Mouse (Mus musculus): ENCODE results near the gene Havcr1.
"Not testable (repeated sequence)": the region's sequence is repeated elsewhere in the genome, so short reads cannot be mapped to it uniquely, and the experiment has no call there.

The Havcr1 gene

DNA sequence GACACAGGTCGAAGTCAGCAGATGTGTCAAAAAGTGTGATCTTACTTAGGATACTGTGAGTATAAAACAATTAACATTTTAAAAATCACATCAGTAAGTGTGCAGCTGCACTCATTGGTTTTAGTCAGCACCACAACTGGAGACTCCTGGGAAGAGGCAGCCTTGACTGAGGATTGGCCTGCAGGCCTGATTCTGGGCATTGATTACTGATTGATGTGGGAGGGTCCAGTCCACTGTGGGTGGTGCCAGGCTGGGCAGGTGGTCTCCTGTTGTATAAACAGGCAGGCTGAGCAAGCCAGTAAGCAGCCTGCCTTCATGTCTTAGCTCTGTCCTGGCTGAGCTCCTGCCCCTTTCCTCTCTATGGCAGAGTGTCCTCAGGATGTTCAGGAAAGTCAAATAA is at the start of gene Havcr1:
Havcr1 (plus strand) TSS at position 5 of the 400 bp plus-strand sequence.
- not testable (repeated sequence) for DNase-seq

DNA sequence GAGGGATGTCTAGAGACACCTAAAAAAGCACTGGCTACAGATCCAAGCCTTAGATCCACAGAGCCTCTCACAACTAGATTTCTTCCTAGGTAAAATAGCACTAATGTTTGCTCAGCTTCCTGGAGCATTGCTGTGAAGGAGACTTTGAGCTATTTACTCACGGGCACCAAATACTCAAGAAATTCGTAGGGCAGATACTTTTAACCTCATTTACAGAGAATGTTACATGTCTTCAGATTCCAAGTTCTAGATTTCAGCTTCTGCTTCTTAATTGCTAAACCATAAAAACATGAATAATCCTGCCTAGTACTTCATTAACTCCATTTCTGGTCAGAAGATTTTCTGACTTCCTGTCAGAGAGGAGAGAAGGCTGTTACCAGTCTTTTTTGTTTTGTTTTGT is 44.7 kb upstream of the Havcr1 start:
- no peak for DNase-seq

DNA sequence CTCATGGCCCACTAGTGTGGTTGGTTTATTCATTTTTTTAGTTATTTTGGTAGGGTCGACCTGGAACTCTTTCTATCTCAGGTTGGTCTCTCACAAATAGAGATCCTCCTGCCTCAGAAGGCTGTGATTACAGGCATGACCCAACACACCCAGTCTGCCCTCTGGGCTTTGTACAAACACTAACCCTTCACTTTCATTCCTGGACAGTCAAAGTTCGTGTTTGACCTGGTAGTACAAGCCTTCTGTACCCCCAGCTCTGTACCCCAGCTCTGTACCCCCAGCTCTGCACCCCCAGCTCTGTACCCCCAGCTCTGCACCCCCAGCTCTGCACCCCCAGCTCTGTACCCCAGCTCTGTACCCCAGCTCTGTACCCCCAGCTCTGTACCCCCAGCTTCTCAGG is 39.0 kb upstream of the Havcr1 start:
- DNase-seq, result not testable (repeated sequence)

DNA sequence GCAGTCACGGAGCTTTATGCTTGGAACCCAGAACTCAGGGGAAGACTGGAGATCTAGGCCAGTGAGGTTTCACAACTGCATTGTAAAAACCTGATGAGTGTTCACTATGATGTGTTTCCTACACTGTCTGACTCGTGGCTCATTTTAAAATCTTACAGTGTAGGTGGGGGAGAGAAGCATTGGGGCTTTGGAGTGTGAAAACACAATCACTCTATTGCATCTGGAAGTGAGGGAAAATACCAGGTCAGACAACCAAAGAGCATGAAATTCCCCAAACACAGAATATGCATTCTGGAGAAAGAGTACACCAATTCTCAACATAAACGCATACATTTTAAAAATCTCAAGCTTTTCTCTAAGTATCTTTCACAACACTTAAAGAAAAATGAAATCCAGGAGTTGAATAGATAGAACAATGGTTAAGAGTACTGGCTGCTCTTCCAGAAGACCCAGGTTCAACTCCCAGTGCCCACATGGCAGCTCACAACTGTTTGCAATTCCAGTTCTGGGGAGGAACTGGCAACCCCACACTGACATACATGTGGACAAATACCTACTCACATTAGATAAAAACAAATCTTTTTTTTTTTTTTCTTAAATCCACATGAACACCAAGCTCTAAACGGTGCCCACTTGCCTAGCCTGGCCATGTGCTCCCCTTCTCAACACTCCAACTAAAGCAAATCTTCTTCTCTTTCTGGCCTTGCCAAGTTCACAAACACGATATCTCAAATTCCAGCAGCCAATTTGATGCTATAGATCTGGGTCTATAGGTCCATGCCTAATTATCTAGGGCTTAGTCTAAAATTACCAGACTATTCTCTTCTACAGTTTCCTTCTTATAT is 37.2 kb upstream of the Havcr1 start:
- DNase-seq, result no peak

- no peak for DNase-seq
Measured at GRCm38 (mm10) chr11:46698278-46698655, 36.6 kb upstream of the Havcr1 start.

DNA sequence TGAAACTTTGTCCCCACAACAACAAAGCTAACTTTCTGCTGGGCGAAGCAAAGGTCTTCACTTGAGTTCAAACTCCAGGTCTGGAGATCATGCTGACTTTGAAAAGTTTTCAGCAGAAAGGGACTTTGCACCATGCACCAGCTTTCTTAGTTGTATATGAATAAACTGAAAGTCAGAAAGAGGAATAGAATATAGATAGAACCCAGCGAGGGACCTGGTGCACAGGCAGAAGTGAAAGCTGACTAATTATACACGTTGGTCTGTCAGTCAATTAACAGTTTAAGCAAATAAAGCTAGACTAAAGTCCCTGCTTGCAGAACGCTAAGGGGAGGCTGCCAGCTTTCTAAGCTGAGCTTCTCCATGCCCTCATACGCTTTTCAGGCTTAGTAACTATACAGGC is 36.0 kb upstream of the Havcr1 start:
- DNase-seq, result no peak

GRCm38 (mm10) chr11:46706664-46707356 is 28.1 kb upstream of the Havcr1 start, which contains the start of gene Timd2:
TSS of gene Timd2 (minus strand) at chr11:46707061.
- DNase-seq, result no peak

DNA sequence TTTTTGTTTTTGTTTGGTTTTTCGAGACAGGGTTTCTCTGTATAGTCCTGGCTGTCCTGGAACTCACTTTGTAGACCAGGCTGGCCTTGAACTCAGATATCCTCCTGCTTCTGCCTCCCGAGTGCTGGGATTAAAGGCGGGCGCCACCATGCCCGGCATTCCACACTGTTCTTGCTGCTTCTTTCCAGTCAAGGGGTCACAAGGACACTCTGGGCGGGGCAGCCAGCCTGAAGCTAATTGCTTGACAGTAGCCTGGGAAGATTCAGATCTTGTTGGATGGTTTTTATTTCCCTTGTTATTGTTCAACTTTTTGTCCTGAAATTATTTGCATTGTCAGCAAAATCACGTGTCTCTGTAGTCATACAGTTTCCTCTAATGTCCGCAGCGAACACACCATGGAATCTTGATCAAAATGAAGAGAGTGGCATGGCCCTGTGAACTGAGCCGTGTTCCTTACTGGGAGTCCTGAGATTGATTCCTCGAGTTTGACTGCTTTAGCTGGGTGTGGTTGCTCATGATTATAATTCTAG is 3.3 kb upstream of the Havcr1 start:
- no peak for DNase-seq

GRCm38 (mm10) chr11:46733242-46733789 is 1.6 kb upstream of the Havcr1 start:
- DNase-seq, result peak; percentile 26

DNA sequence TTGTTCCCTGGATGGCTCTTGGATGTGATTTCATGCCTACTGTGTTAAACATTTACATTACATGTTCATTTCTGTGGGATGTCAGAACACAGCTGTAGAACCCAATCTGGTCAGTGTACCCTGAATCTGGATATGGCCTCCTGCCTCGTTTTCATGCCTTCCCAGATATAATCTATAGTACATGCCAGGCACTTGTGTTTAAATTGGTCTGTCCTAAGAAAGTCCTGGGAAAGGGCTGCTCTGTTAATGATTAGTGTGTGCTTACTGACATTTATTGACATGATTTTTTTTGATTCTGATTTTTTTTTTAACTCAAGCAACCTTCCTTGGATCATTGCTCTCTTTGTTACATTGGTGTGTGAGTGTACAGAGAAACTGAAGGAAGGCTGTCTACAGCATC is 263 bp upstream of the Havcr1 start:
- DNase-seq, result no peak

GRCm38 (mm10) chr11:46739501-46739900 is 4.6 kb downstream of the Havcr1 start:
- no peak for DNase-seq

DNA sequence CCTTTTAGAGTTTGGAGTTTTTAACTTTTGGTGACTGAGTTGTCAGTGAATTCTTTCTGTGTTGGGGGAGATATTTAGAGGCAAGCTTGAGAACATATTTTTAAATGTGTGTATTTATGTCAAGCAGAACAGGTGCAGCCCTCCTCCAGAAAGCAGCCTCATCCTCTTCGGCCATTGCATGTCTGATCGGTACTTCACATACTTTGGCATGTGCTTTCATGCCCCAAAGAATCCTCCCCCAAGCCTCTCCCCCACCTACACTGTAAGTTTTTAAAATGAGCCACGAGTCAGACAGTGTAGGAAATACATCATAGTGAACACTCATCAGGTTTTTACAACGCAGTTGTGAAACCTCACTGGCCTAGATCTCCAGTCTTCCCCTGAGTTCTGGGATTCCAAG is 6.0 kb downstream of the Havcr1 start:
- DNase-seq, result no peak

DNA sequence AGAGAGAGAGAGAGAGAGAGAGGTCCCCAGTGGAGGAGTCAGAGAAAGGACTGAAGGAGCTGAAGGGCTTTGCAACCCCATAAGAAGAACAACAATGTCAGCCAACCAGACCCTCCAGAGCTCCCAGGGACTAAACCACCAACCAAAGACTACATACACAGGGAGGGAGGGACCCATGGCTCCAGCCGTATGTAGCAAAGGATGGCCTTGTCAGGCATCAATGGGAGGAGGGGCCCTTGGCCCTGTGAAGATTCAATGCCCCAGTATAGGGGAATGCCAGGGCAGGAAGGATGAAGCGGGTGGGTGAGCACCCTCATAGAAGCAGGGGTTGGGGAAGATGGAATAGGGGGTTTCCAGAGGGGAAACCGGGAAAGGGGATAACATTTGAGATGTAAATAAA is 6.8 kb downstream of the Havcr1 start:
- no peak for DNase-seq

GRCm38 (mm10) chr11:46747996-46748395 is 13.1 kb downstream of the Havcr1 start:
- DNase-seq, result no peak

DNA sequence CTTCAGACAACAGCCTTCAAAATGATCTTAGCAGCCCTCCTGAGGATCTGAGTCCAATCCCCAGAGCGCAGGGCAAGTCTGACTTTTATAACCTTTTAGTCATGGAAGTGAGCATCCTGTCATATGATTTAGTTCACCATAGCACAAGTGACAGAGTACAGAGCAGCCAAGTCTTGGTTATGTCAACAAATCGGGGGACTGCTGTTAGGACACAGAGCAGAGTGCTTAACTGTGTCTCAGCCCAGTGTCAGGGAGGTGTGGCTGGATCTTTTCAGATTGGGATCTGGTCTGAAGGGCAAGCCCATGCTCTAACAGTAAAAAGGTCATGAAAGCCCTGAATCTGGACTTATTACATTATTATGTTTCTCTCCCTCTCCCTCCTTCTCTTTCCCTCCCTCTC is 18.8 kb downstream of the Havcr1 start:
- DNase-seq, result no peak

DNA sequence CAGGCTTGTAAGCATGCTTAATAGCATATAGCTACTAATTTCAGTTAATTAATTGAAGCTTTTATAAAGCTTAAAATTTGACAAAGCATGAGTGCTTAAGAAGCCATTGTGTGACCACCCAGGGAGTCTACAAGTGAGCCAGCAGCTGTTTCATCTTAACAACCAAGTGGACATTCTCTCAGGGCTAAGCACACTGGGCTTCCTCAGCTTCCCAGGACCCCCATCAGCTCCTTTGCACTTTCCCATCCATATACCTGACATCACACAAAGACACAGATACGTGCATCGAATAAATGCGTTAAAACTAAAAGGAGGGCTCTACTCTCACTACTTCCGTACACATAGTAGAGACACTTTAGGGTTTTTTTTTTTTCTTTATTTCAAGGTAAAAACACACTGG is 19.8 kb downstream of the Havcr1 start:
- DNase-seq, result no peak

DNA sequence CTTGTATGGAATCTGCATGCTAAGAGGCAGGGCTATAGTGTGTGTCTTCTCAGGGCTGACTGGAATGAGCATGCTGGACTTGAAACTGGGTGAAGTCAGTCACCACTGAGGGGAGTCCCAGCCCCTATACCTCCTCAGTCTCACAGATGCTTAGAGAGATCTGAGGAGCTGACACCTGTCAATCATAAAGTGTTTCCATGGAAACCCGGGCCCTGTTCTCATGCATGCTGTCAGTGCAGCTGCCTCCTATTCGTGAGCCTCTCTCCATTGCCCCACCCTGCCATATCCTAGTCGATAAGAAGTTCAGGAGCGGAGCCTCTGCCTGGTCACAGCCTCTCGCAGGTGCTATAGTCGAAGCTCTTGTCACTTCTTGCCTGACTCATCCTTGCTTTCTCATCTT is 20.8 kb downstream of the Havcr1 start:
- DNase-seq, result not testable (repeated sequence)

- DNase-seq, result no peak
Measured at GRCm38 (mm10) chr11:46776879-46777278, 42.0 kb downstream of the Havcr1 start.

DNA sequence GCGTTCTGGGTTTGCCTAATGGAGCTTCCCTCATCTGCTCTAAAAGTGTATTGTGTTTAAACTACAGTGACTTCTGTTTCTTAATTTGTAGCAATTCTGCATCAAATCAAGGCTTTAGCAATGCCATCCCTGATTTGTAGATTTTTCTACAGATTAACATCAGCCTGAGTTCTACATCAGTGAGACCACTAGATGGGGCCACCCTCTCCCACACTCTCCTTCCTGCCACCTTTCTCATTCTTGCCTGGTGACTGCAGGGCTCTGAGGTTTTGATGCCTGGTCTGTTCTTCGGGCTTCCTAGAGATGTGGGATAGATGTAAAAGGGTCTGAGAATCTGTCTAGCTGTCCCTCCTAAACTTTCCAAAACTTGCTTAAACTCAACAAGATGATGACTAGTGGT is 44.9 kb downstream of the Havcr1 start:
- DNase-seq, result no peak

GRCm38 (mm10) chr11:46804440-46804839 is 69.6 kb downstream of the Havcr1 start:
- no peak for DNase-seq

DNA sequence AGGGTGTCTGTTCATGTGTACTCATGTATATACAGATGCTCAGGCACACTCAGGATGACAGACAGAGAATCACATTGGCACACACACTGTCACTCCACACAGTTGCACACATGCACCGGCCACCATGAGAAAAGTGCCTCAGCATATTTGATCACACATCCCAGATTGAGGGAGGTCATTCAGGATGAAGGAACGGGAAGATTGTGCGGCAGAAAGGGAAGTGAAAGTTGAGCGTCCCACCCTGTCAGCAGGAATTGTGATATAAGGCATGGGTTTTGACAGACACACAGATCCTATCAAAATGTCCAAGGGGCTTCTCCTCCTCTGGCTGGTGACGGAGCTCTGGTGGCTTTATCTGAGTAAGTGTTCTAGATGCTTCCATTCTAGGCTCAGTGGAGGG is 75.6 kb downstream of the Havcr1 start, which contains the start of gene Timd4:
Timd4 (plus strand) TSS at position 290 of the 400 bp plus-strand sequence.
- DNase-seq, result no peak

GRCm38 (mm10) chr11:46817692-46818091 is 82.8 kb downstream of the Havcr1 start:
- DNase-seq, result no peak

DNA sequence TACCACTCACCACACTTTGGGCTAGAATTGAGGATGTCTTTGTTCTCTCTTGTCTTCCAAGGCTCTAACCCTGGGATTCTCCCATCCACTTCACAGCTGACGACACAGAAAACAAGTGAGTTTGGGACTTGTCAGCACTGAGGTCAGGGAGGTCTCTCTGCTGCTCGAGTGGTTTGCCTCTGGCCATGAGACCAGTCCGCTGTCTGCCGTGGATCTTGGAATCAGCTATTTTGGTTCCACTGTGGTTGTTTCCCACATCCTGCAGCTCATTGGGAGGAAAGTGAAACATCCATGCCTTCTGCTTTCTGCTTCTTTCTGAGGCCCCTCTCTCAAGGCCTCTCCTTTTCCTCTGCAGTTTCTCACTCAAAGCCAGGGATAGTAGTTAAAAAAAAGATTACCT is 85.0 kb downstream of the Havcr1 start:
- DNase-seq, result no peak

Data from kidney, postnatal 10 days (tissue).